Mouse (Mus musculus): ENCODE measurements around the gene Stk25.

- TF ChIP-seq EP300 (IDR thresholded peaks at IDR 0.05) (no peak), CTCF (IDR thresholded peaks at IDR 0.05) (no peak)
Measured at GRCm38 (mm10) chr1:93692773-93693172, 34.3 kb upstream of the Stk25 start.
